Mouse (Mus musculus) right cerebral cortex, postnatal 25 days (tissue): ENCODE results near the gene Mas1.
A peak's percentile ranks its signal among the peaks of the same experiment; 100 is the strongest.

ENCODE experiments used
- DNase-seq: peaks from one replicate; pipeline ENCODE4 v3.0.0; 2022

The Mas1 gene

GRCm38 (mm10) chr17:12815885-12816284, 52.1 kb downstream of the Mas1 start:
- no peak for DNase-seq

- DNase-seq: no peak
Measured at GRCm38 (mm10) chr17:12814502-12814901, 53.4 kb downstream of the Mas1 start.

GRCm38 (mm10) chr17:12810973-12811303, 57.0 kb downstream of the Mas1 start:
- no peak for DNase-seq

- peak; percentile 41 for DNase-seq
Measured at GRCm38 (mm10) chr17:12810103-12810972, 57.6 kb downstream of the Mas1 start.

- no peak for DNase-seq
Measured at GRCm38 (mm10) chr17:12808851-12809250, 59.1 kb downstream of the Mas1 start.

GRCm38 (mm10) chr17:12804584-12805445, 63.1 kb downstream of the Mas1 start:
- DNase-seq: no peak

- DNase-seq: no peak
Measured at GRCm38 (mm10) chr17:12801861-12802540, 65.9 kb downstream of the Mas1 start.

GRCm38 (mm10) chr17:12799368-12800275, 68.3 kb downstream of the Mas1 start:
- no peak for DNase-seq

GRCm38 (mm10) chr17:12798571-12798970, 69.4 kb downstream of the Mas1 start:
- no peak for DNase-seq

- no peak for DNase-seq
Measured at GRCm38 (mm10) chr17:12797427-12798029, 70.4 kb downstream of the Mas1 start.

- DNase-seq: no peak
Measured at GRCm38 (mm10) chr17:12796633-12797032, 71.3 kb downstream of the Mas1 start.

- no peak for DNase-seq
Measured at GRCm38 (mm10) chr17:12793660-12794406, 74.1 kb downstream of the Mas1 start.

GRCm38 (mm10) chr17:12792422-12793206, 75.3 kb downstream of the Mas1 start:
- no peak for DNase-seq

- no peak for DNase-seq
Measured at GRCm38 (mm10) chr17:12791420-12791819, 76.5 kb downstream of the Mas1 start.

GRCm38 (mm10) chr17:12791079-12791406, 76.9 kb downstream of the Mas1 start:
- no peak for DNase-seq
